Mouse (Mus musculus) layer of hippocampus, postnatal 25 days (tissue): ENCODE measurements around the gene Bscl2. TPM values are rescaled to one million over a fixed set of nuclear protein-coding genes. Genes with fewer than 3 reads are reported as not detected.

Experiments
- microRNA-seq, 2 experiments: library from miRNA; unstranded; fragments of <30 nt; microRNA quantifications; one replicate each; pipeline ENCODE4 v1.2.0; 2021
- total RNA-seq, 2 experiments: library from RNA; stranded (reverse); gene quantifications; 2 replicates each; pipeline ENCODE4 v1.2.3; 2021

Bscl2 gene
- total RNA-seq, 2 experiments from 2014 or later = 103 to 111 TPM

Small RNA genes within 50 kb of the gene (microRNA-seq; reads per million reads assigned to microRNA genes)
- gene Mir5136 = 0 reads per million in 2 experiments

Other genes with a start within 250 kb of the Bscl2 start
- gene Slc22a8, start 246.2 kb upstream of the Bscl2 start, total RNA-seq = 10 to 100 TPM in 1 of 2 experiments, 1 to 10 TPM in 1; 9.5 to 12.3 TPM
- 1 to 10 TPM; 1.5 to 1.6 TPM for gene Slc22a6, start 219.4 kb upstream of the Bscl2 start, total RNA-seq
- 100 to 1,000 TPM; 188 to 200 TPM for gene Chrm1, start 173.7 kb upstream of the Bscl2 start, total RNA-seq
- gene Slc3a2, start 114.1 kb upstream of the Bscl2 start, total RNA-seq = 100 to 1,000 TPM; 155 to 170 TPM
- gene Wdr74, start 101.6 kb upstream of the Bscl2 start, total RNA-seq = 10 to 100 TPM; 43.9 to 53.6 TPM
- 1 to 10 TPM in 1 of 2 experiments, not detected in 1; 1.5 TPM for gene 1700092M07Rik, start 96.7 kb upstream of the Bscl2 start, total RNA-seq
- gene Stx5a, start 96.1 kb upstream of the Bscl2 start, total RNA-seq = 10 to 100 TPM; 59.9 to 70.7 TPM
- 10 to 100 TPM; 75.4 to 95.3 TPM for gene Nxf1, start 80.4 kb upstream of the Bscl2 start, total RNA-seq
- gene Tmem223, start 66.5 kb upstream of the Bscl2 start, total RNA-seq = 100 to 1,000 TPM in 1 of 2 experiments, 10 to 100 TPM in 1; 92.1 to 101 TPM
- 10 to 100 TPM in 1 of 2 experiments, 1 to 10 TPM in 1; 8.5 to 10.1 TPM for gene Tmem179b, start 63.0 kb upstream of the Bscl2 start, total RNA-seq
- 10 to 100 TPM; 13.8 to 14.1 TPM for gene Taf6l, start 51.0 kb upstream of the Bscl2 start, total RNA-seq
- 100 to 1,000 TPM; 112 to 130 TPM for gene Polr2g, start 38.9 kb upstream of the Bscl2 start, total RNA-seq
- gene Zbtb3, start 34.9 kb upstream of the Bscl2 start, total RNA-seq = 1 to 10 TPM; 6.4 to 6.6 TPM
- 10 to 100 TPM; 35.3 to 36.4 TPM for gene Ttc9c, start 18.1 kb upstream of the Bscl2 start, total RNA-seq
- 100 to 1,000 TPM; 109 to 120 TPM for gene Hnrnpul2, start 17.5 kb upstream of the Bscl2 start, total RNA-seq
- 1 to 10 TPM in 1 of 2 experiments, not detected in 1; 4.5 TPM for gene AC129217.1, start 7.7 kb upstream of the Bscl2 start, total RNA-seq
- gene Gng3, start 1.7 kb downstream of the Bscl2 start, total RNA-seq = 100 to 1,000 TPM; 188 to 192 TPM
- gene Lrrn4cl, start 13.3 kb downstream of the Bscl2 start, total RNA-seq = under 1 TPM; 0.28 to 0.47 TPM
- 10 to 100 TPM; 92.2 to 98.9 TPM for gene Ubxn1, start 34.0 kb downstream of the Bscl2 start, total RNA-seq
- 10 to 100 TPM; 31.2 to 36.4 TPM for gene Uqcc3, start 43.5 kb downstream of the Bscl2 start, total RNA-seq
- gene Lbhd1, start 46.3 kb downstream of the Bscl2 start, total RNA-seq = 10 to 100 TPM; 10.1 to 16.2 TPM
- gene Gm49403, start 46.5 kb downstream of the Bscl2 start, total RNA-seq = not detected
- 10 to 100 TPM; 22.0 to 25.7 TPM for gene 1810009A15Rik, start 51.4 kb downstream of the Bscl2 start, total RNA-seq
- 1 to 10 TPM; 1.6 to 2.2 TPM for gene Gm49416, start 51.5 kb downstream of the Bscl2 start, total RNA-seq
- 10 to 100 TPM; 26.1 to 27.0 TPM for gene Ints5, start 55.5 kb downstream of the Bscl2 start, total RNA-seq
- 100 to 1,000 TPM; 116 to 122 TPM for gene Ganab, start 60.6 kb downstream of the Bscl2 start, total RNA-seq
- 100 to 1,000 TPM; 169 to 172 TPM for gene B3gat3, start 82.9 kb downstream of the Bscl2 start, total RNA-seq
- gene Rom1, start 91.9 kb downstream of the Bscl2 start, total RNA-seq = 1 to 10 TPM; 4.8 to 6.4 TPM
- gene Eml3, start 92.1 kb downstream of the Bscl2 start, total RNA-seq = 10 to 100 TPM in 1 of 2 experiments, 1 to 10 TPM in 1; 9.1 to 11.1 TPM
- gene Mta2, start 104.4 kb downstream of the Bscl2 start, total RNA-seq = 10 to 100 TPM; 51.2 to 58.4 TPM
- 10 to 100 TPM; 19.4 to 20.1 TPM for gene Tut1, start 116.4 kb downstream of the Bscl2 start, total RNA-seq
- gene Eef1g, start 129.6 kb downstream of the Bscl2 start, total RNA-seq = 100 to 1,000 TPM; 215 to 256 TPM
- gene Ahnak, start 151.8 kb downstream of the Bscl2 start, total RNA-seq = 10 to 100 TPM; 14.7 to 15.7 TPM